Mouse (Mus musculus) kidney, postnatal 4 days (tissue): Measurements from ENCODE around the gene Rcn2.
A peak's percentile ranks its signal among the peaks of the same experiment; 100 is the strongest.

ENCODE experiments used
- DNase-seq, 2 experiments: peaks; one replicate each; pipeline ENCODE4 v3.0.0; 2021; ENCODE audit warnings: mixed read lengths in 2 of 2

Gene Rcn2

GRCm38 (mm10) chr9:56097584-56098298 lies 56.1 kb downstream of the Rcn2 start:
- DNase-seq = no peak

GRCm38 (mm10) chr9:56100041-56100522 lies 58.4 kb downstream of the Rcn2 start:
- no peak for DNase-seq

- DNase-seq = no peak
Observed at GRCm38 (mm10) chr9:56101022-56101421, 59.4 kb downstream of the Rcn2 start.

GRCm38 (mm10) chr9:56104921-56105320 lies 63.3 kb downstream of the Rcn2 start:
- DNase-seq = no peak

- peak; percentile 34 to 51 for DNase-seq
Observed at GRCm38 (mm10) chr9:56106274-56107072, 64.8 kb downstream of the Rcn2 start.

GRCm38 (mm10) chr9:56107527-56107926 lies 65.9 kb downstream of the Rcn2 start:
- DNase-seq = no peak

GRCm38 (mm10) chr9:56108174-56108573 lies 66.5 kb downstream of the Rcn2 start:
- no peak for DNase-seq
